Mouse (Mus musculus) G1E (cell line): ENCODE measurements around the gene Adam19. TPM values are rescaled to one million over a fixed set of nuclear protein-coding genes. Genes with fewer than 3 reads are reported as not detected.

ENCODE experiments used
- ATAC-seq: 2 replicates; pipeline ENCODE4 v1.8.0; 2016; ENCODE audit warnings: mild to moderate bottlenecking; ENCODE audit not compliant: insufficient number of reproducible peaks, poor library complexity, low FRiP score, severe bottlenecking; ENCODE audit errors: extremely low read depth
- DNase-seq: peaks from one replicate; pipeline ENCODE4 v3.0.0; 2012; ENCODE audit warnings: low spot score
- H3K27me3 ChIP-seq: 2 replicates; pipeline ENCODE4 v1.6.1; 2012; ENCODE audit warnings: mild to moderate bottlenecking, low read length, inconsistent platforms; ENCODE audit not compliant: insufficient read depth
- H3K36me3 ChIP-seq: replicated peaks from 2 replicates; pipeline ENCODE3; 2012; ENCODE audit warnings: mild to moderate bottlenecking, inconsistent platforms
- H3K4me1 ChIP-seq: 2 replicates; pipeline ENCODE4 v1.6.1; 2012; ENCODE audit warnings: low read depth, low read length, inconsistent platforms, mixed read lengths; ENCODE audit not compliant: insufficient read depth
- H3K4me3 ChIP-seq: 2 replicates; pipeline ENCODE4 v1.5.1; 2012; ENCODE audit warnings: low read depth, mild to moderate bottlenecking, inconsistent platforms, low read length, moderate library complexity, mixed read lengths
- H3K9me3 ChIP-seq: replicated peaks from 2 replicates; pipeline ENCODE4 v1.6.1; 2012; ENCODE audit warnings: inconsistent platforms
- CTCF ChIP-seq: IDR thresholded peaks from 2 replicates; pipeline ENCODE4 v1.5.1; 2012; ENCODE audit warnings: low read depth, low read length, inconsistent platforms, mixed read lengths
- GATA1 ChIP-seq: IDR thresholded peaks from 2 replicates; pipeline ENCODE4 v1.6.1; 2012; ENCODE audit warnings: borderline replicate concordance, low read length, inconsistent platforms, mixed read lengths
- GATA2 ChIP-seq: IDR thresholded peaks from 2 replicates; pipeline ENCODE4 v1.6.1; 2012; ENCODE audit warnings: low read depth, low read length, inconsistent platforms, borderline replicate concordance
- POLR2AphosphoS5 ChIP-seq: IDR thresholded peaks from 2 replicates; pipeline ENCODE4 v1.6.1; 2012; ENCODE audit warnings: low read depth, low read length, inconsistent platforms; ENCODE audit not compliant: insufficient replicate concordance
- TAL1 ChIP-seq: conservative IDR thresholded peaks from 2 replicates; pipeline ENCODE4 v1.6.1; 2012; ENCODE audit warnings: low read depth, low read length, inconsistent platforms, mixed read lengths
- polyA plus RNA-seq: library from polyadenylated mRNA; stranded (reverse); fragments of >175 nt; gene quantifications from 2 replicates; pipeline ENCODE4 v1.2.3, GENCODE M21; 2012
- total RNA-seq, 2 experiments: library from RNA; stranded (forward) in 1 of 2; stranded (reverse) in 1 of 2; fragments of 200-1000 nt in 1 of 2; fragments of >200 nt in 1 of 2; fragmentation: Nextera tagmentation in 1 of 2; gene quantifications; 2 replicates each; pipeline ENCODE4 v1.2.3; 2014 to 2017

Adam19 gene
- total RNA-seq (2014; fragmentation: Nextera tagmentation) (not detected in 2 replicates), total RNA-seq (2017) (0.06 and 0.11 TPM in 2 replicates), polyA plus RNA-seq (not detected in 2 replicates)

DNA sequence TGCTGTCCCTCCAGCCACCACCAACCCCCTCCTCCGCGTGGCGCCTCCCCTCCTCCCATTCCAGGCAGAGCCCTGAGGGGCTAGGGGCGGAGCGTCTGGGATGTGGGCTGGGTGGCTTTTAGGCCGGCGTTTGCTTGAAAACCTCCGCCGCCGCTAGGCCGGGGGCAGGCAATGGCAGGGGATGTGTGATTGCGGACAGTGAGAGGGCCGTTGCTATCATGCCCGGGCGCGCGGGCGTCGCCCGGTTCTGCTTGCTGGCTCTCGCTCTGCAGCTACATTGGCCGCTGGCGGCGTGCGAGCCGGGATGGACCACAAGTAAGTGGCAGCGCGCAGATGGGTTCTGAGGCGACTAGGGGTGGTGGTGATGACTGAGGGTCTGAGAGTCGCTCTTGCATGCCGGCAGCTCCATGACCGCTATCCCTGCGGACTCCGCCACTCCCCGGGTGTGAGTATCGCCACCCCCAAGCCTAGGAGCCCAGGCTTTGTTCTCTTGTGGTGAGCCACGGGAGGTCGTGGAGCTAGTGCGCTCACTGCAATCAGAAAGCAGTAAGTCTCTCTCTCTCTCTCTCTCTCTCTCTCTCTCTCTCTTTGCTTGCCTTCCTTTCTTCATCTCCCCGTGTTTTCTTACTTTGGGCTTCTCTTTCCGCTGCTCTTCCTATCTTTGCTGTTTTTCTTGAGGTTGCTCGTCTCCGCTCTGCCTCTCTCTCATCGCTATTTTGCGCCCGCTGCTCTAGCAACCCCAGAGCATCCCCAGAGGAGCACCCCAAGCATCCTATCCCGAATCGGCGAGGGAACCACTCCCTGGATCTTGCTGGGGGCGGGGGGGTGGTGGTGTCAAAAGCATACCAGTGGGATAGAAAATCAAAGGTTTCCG lies at the start of gene Adam19:
Adam19 (plus strand) TSS at position 97 of the 874 bp plus-strand sequence.
- TF ChIP-seq CTCF: no peak
- TF ChIP-seq GATA1: no peak
- TF ChIP-seq POLR2AphosphoS5: no peak
- no peak for TF ChIP-seq TAL1
- no peak for TF ChIP-seq GATA2
- Histone ChIP-seq H3K27me3 (peaks cover 27% of the 10 kb centered on the region), H3K9me3 (no peaks in the 10 kb centered on the region), H3K4me1 (no peaks in the 10 kb centered on the region), H3K4me3 (no peak within 1 kb of the TSS), H3K36me3 (no peaks in the 10 kb centered on the region)
- DNase-seq: no peak
- ATAC-seq: no peak

GRCm38 (mm10) chr11:46016061-46016460 lies 39.7 kb upstream of the Adam19 start:
- H3K36me3 ChIP-seq: no peaks in the 10 kb centered on the region

DNA sequence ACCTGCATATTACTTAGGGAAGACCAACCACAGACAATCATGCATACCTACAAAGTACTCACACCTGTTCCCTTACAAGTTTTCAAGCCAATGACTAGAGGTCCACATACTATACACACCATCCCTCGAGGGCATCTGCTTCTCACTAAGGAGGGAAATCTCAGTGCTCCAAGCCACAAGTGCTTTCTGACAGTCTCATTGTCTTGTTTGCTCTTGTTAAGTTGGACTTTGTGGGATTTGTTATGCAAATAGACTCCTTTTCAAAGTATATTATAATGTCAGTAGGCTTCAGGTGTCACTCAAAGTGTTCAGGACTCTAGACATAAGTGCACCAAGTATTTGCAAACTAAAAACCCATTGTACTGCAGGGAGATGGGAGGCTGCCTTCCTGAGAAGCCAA lies 35.5 kb upstream of the Adam19 start:
- DNase-seq (no peak), ATAC-seq (no peak)
- no peaks in the 10 kb centered on the region for H3K4me1 ChIP-seq
- H3K36me3 ChIP-seq: no peaks in the 10 kb centered on the region
- no peak for TF ChIP-seq GATA2
- no peak for TF ChIP-seq CTCF
- no peak for TF ChIP-seq TAL1
- no peaks in the 10 kb centered on the region for H3K9me3 ChIP-seq
- peaks cover 3% of the 10 kb centered on the region; the same call in 1 of the 2 replicates for H3K27me3 ChIP-seq
- H3K4me3 ChIP-seq: no peak overlapping the region

More at GRCm38 (mm10) chr11:46016061-46016460, 39.7 kb upstream of the Adam19 start:
- Histone ChIP-seq H3K27me3 (peaks cover 3% of the 10 kb centered on the region; the same call in 1 of the 2 replicates), H3K9me3 (no peaks in the 10 kb centered on the region), H3K4me3 (no peak overlapping the region), H3K4me1 (no peaks in the 10 kb centered on the region)
- DNase-seq: peak; percentile 30
- peak; percentile 48; the same call in 1 of the 2 replicates for TF ChIP-seq CTCF
- no peak for TF ChIP-seq TAL1
- TF ChIP-seq GATA1: no peak
- no peak for TF ChIP-seq POLR2AphosphoS5
- no peak for TF ChIP-seq GATA2
- ATAC-seq: no peak

DNA sequence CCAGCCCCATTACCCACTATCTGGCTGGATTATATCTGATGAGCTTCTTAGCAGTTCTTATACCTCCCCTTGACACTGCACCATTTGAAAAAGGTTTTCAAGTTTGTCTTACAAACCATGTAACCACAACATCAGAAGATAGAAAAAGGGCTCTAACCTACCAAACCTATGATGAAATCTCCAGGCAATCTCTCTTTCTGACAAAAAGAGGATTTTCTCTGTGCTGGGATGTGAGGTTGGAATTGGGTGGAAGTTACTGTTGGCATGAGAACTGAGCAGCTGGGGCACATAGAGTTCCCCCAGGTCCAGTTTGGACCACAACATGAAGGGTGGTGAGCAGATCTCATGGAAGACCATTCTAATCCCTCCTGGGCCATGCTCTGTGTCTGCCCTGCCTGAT lies 33.9 kb upstream of the Adam19 start:
- H3K36me3 ChIP-seq: no peaks in the 10 kb centered on the region
- TF ChIP-seq CTCF (no peak), GATA2 (no peak), POLR2AphosphoS5 (no peak), TAL1 (no peak), GATA1 (no peak)
- ATAC-seq: no peak
- peaks cover 3% of the 10 kb centered on the region; the same call in 1 of the 2 replicates for H3K27me3 ChIP-seq
- no peaks in the 10 kb centered on the region for H3K9me3 ChIP-seq
- H3K4me3 ChIP-seq: no peak overlapping the region
- DNase-seq: no peak
- H3K4me1 ChIP-seq: no peaks in the 10 kb centered on the region

GRCm38 (mm10) chr11:46022983-46023382 lies 32.8 kb upstream of the Adam19 start:
- DNase-seq: no peak
- TF ChIP-seq TAL1 (no peak), GATA2 (no peak), CTCF (no peak), GATA1 (no peak), POLR2AphosphoS5 (no peak)
- H3K9me3 ChIP-seq: no peaks in the 10 kb centered on the region
- H3K36me3 ChIP-seq: no peaks in the 10 kb centered on the region
- H3K4me1 ChIP-seq: no peaks in the 10 kb centered on the region
- H3K4me3 ChIP-seq: no peak overlapping the region
- ATAC-seq: no peak
- peaks cover 3% of the 10 kb centered on the region; the same call in 1 of the 2 replicates for H3K27me3 ChIP-seq

DNA sequence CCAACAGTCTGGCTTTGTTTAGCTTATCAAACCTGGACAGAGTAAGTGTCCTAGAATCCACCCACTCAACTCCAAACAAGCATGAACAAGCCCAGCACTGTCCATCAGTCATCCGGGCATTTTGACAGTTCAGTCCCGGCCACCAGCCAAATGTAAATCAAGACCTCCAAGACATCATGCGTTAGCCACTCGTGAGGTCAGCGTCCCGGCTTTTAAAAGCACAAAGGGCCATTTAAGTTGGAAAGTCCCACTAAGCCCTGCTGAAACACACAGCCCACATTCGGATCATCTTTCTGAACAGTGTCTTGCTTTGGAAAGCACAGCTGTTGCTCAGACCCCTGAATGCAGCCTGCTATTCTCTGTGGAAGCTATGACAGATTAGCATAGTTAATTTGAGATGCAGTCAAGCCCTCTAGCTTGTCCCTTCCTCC lies 29.8 kb upstream of the Adam19 start:
- DNase-seq: no peak
- H3K4me1 ChIP-seq: no peaks in the 10 kb centered on the region
- ATAC-seq: no peak

More for the DNA sequence above, 29.8 kb upstream of the Adam19 start:
- H3K36me3 ChIP-seq: no peaks in the 10 kb centered on the region
- H3K9me3 ChIP-seq: no peaks in the 10 kb centered on the region
- TF ChIP-seq GATA1 (no peak), TAL1 (no peak), POLR2AphosphoS5 (no peak), CTCF (no peak), GATA2 (no peak)
- H3K4me3 ChIP-seq: no peak overlapping the region
- H3K27me3 ChIP-seq: no peaks in the 10 kb centered on the region
